8 mouse cellular contexts compared by ENCODE assay signal in the genomic region with DNA sequence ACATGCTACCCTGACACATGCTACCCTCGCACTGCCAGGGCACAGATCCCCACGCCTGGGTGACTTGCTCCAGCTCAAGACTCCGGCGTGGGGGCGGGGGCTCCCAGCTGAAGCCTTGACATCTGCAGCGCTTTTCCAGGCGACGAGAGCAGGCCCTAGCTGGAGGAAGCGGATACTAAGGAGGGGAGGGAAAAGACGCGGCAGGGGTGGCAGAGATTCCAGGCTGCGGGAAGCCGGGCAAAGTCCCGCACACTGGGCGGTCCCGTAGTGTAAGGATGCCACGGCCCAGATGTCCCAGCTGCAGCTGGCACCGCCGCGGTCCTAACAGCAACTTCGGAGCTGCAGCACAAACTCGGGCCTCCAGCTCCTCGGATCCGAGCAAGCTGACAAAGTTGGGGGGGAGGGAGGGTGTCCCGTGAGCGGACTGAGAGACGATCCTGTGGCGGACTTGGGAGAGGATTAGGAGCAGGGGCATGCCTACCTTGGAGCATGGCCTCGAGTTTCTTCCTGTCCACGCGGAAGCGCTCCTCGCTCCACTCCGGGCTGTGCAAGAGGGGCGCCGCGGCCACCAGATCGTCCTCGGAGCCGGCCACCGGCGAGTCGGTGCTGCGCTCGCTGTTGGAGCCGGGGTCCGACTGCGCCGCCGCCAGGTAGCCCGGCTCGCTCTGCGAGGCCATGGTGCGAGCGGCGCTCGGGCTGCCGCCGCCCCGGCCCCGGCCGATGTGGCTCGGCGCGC. TPM values are rescaled to one million over a fixed set of nuclear protein-coding genes. Genes with fewer than 3 reads are reported as not detected.
A peak's percentile ranks its signal among the peaks of the same experiment; 100 is the strongest.
DNase-seq lines count a peak whose midpoint lies in the region; ATAC-seq and TF ChIP-seq lines count a peak whose summit lies in the region.

No protein-coding gene starts in this region.

- H3K9me3 ChIP-seq in intestine, postnatal 0 days (ENCODE audit: control insufficient read depth) = no peaks in the 10 kb centered on the region

- peak overlapping the region; percentile 80 for H3K4me3 ChIP-seq in layer of hippocampus, adult 2 months
- peak overlapping the region; percentile 55 for H3K4me3 ChIP-seq in intestine, postnatal 0 days (ENCODE audit: low read depth, low read length)
- peak overlapping the region; percentile 57 for H3K4me3 ChIP-seq in liver, adult 2 months (ENCODE audit: insufficient read depth, low read depth, low read length)
- peak overlapping the region; percentile 34 for H3K4me3 ChIP-seq in myocyte

- ATAC-seq in intestine, postnatal 0 days = peak; percentile 49

- no peak for TF ChIP-seq POLR2A in liver, adult 2 months (IDR thresholded peaks at IDR 0.05; ENCODE audit: extremely low read depth, insufficient read depth, low read length)
- TF ChIP-seq POLR2A in myocyte (IDR thresholded peaks at IDR 0.05; ENCODE audit: insufficient read length, low read depth) = no peak

- no peak for DNase-seq in layer of hippocampus, adult 2 months (ENCODE audit: low spot score in 2 of 2)
- DNase-seq in layer of hippocampus, adult 9-10 months (ENCODE audit: low spot score) = no peak
- DNase-seq in embryo, embryonic 9.5 days (ENCODE audit: extremely low spot score) = peak; percentile 68
- peak; percentile 98 for DNase-seq in heart, adult 11 months
- DNase-seq in liver, adult 2 months (ENCODE audit: extremely low read depth, low read depth, low spot score) = no peak
- peak; percentile 21 for DNase-seq in urinary bladder, postnatal 25 days (ENCODE audit: low spot score)

- H3K9ac ChIP-seq in intestine, postnatal 0 days (ENCODE audit: low read depth, low read length) = peak overlapping the region; percentile 61
- peak overlapping the region; percentile 76 for H3K9ac ChIP-seq in liver, adult 2 months (ENCODE audit: low read depth, low read length)

- no peak for TF ChIP-seq CTCF in layer of hippocampus, adult 2 months (conservative IDR thresholded peaks at IDR 0.05)
- TF ChIP-seq CTCF in intestine, postnatal 0 days (IDR thresholded peaks at IDR 0.05; ENCODE audit: low read depth) = peak; percentile 20; the same call in 1 of the 2 replicates
- no peak for TF ChIP-seq CTCF in liver, adult 2 months (IDR thresholded peaks at IDR 0.05; ENCODE audit: low read depth, low read length)

- no peaks in the 10 kb centered on the region for H3K79me2 ChIP-seq in liver, adult 2 months (ENCODE audit: control insufficient read depth, insufficient read depth, low read length)
- no peaks in the 10 kb centered on the region for H3K79me2 ChIP-seq in myocyte (ENCODE audit: control insufficient read depth, insufficient read depth)

- H3ac ChIP-seq in myocyte (ENCODE audit: control insufficient read depth, insufficient read length) = peak overlapping the region; percentile 55

- H3K27me3 ChIP-seq in intestine, postnatal 0 days (replicated peaks; ENCODE audit: control insufficient read depth, insufficient read depth, low read length) = peaks cover 20% of the 10 kb centered on the region
- H3K27me3 ChIP-seq in liver, adult 2 months (ENCODE audit: control insufficient read depth, insufficient read depth, low read length) = peaks cover 3% of the 10 kb centered on the region; the same call in 1 of the 2 replicates
- no peaks in the 10 kb centered on the region for H3K27me3 ChIP-seq in myocyte (ENCODE audit: control insufficient read depth, insufficient read depth, insufficient read length)

- WGBS in intestine, postnatal 0 days = under 1% methylated on average over 52 of the region's 65 CpGs
- 4% methylated on average over 63 of the region's 65 CpGs for WGBS in liver, adult 2 months

- peak overlapping the region; percentile 81 for H3K4me2 ChIP-seq in intestine, postnatal 0 days (replicated peaks; ENCODE audit: low read depth)
- peak overlapping the region; percentile 82 for H3K4me2 ChIP-seq in myocyte (ENCODE audit: low read depth)

- no peaks in the 10 kb centered on the region for H3K4me1 ChIP-seq in intestine, postnatal 0 days (replicated peaks; ENCODE audit: control insufficient read depth, insufficient read depth, low read length)
- 0 out of 2 replicates have a peak, but pooled peaks cover 2% of the 10 kb centered on the region for H3K4me1 ChIP-seq in liver, adult 2 months (ENCODE audit: control insufficient read depth, insufficient read depth, low read length)

- H3K36me3 ChIP-seq in intestine, postnatal 0 days (ENCODE audit: control insufficient read depth, insufficient read depth) = no peaks in the 10 kb centered on the region
- H3K36me3 ChIP-seq in liver, adult 2 months (ENCODE audit: control insufficient read depth, insufficient read depth, low read length) = no peaks in the 10 kb centered on the region
- H3K36me3 ChIP-seq in myocyte (ENCODE audit: control insufficient read depth, insufficient read depth) = no peaks in the 10 kb centered on the region

- H3K27ac ChIP-seq in layer of hippocampus, adult 2 months = peak overlapping the region; percentile 71
- peak overlapping the region; percentile 57 for H3K27ac ChIP-seq in intestine, postnatal 0 days (ENCODE audit: low read depth, low read length)
- H3K27ac ChIP-seq in liver, adult 2 months (replicated peaks; ENCODE audit: insufficient read depth, low read depth, low read length) = no peak overlapping the region; the same call in 1 of the 2 replicates

TF ChIP-seq in myocyte, 11 proteins besides CTCF, POLR2A, EP300 and RAD21:
- TF ChIP-seq REST (IDR thresholded peaks at IDR 0.05; ENCODE audit: insufficient read depth, insufficient read length) (no peak), TCF12 (IDR thresholded peaks at IDR 0.05; ENCODE audit: insufficient read depth, poor library complexity, severe bottlenecking) (no peak), MYOG (IDR thresholded peaks at IDR 0.05; ENCODE audit: control insufficient read depth in 1 of 3, insufficient read depth in 1 of 3, insufficient read length in 2 of 3, low read depth in 2 of 3) (no peak), POLR2AphosphoS2 (IDR thresholded peaks at IDR 0.05; ENCODE audit: insufficient read length, low read depth) (no peak), MAX (IDR thresholded peaks at IDR 0.05; ENCODE audit: low read depth) (no peak), CEBPB (IDR thresholded peaks at IDR 0.05; ENCODE audit: insufficient read depth, poor library complexity, severe bottlenecking) (no peak), SRF (IDR thresholded peaks at IDR 0.05; ENCODE audit: control insufficient read depth, insufficient read length, low read depth) (no peak), E2F4 (IDR thresholded peaks at IDR 0.05; ENCODE audit: insufficient read depth) (no peak), TCF3 (IDR thresholded peaks at IDR 0.05; ENCODE audit: insufficient read length, low read depth) (no peak), USF1 (IDR thresholded peaks at IDR 0.05; ENCODE audit: low read depth) (no peak), MYOD1 (IDR thresholded peaks at IDR 0.05; ENCODE audit: control insufficient read depth in 1 of 3, insufficient read length in 2 of 3, low read depth in 2 of 3) (no peak)

RNA-seq across cellular contexts. Expression of a gene that starts 0.4 kb away (rescaled TPM):
- 1 to 10 TPM; 4.4 to 5.2 TPM for total RNA-seq in layer of hippocampus, adult 2 months (2021)
- 6.4 and 6.5 TPM in 2 replicates for polyA plus RNA-seq in intestine, postnatal 0 days (2015; fragmentation: Nextera tagmentation; extraction: Ambion mirVana)
- total RNA-seq in liver, adult 2 months (2014; rRNA removed) = 1.6 and 1.7 TPM in 2 replicates
- polyA plus RNA-seq in liver, adult 2 months (2012; rRNA removed) = 0.75 and 1.0 TPM in 2 replicates
- 4.6 TPM for polyA plus RNA-seq in myocyte (2012; fragmentation: generic; extraction: Trizol)

Comparison
In these comparisons a context has a peak if more than half of its experiments do, and no peak if none do; other contexts are left out.
1. DNase-seq: peak in embryo, embryonic 9.5 days (single experiment), heart, adult 11 months (single experiment) and urinary bladder, postnatal 25 days (single experiment); none in layer of hippocampus, adult 2 months (0 of 2), layer of hippocampus, adult 9-10 months (single experiment) and liver, adult 2 months (single experiment).
2. Peak in every context shown above with its lines, with median percentiles within 50 percentile points of each other: H3K4me3 ChIP-seq.